Mouse (Mus musculus): ENCODE data around the gene Atp1b2. TPM values are rescaled to one million over a fixed set of nuclear protein-coding genes. Genes with fewer than 3 reads are reported as not detected.

Gene Atp1b2
- total and polyA plus RNA-seq, 3 experiments = 13.4 to 136 TPM; not detected in 1

GRCm38 (mm10) chr11:69582230-69582805, 23.4 kb downstream of the Atp1b2 start:
- Histone ChIP-seq H3K79me2 (ENCODE audit: control insufficient read depth, insufficient read depth, low read length, poor library complexity) (peaks cover 66% of the 10 kb centered on the region), H3K4me3 (ENCODE audit: control insufficient read depth in 1 of 2, insufficient read depth in 1 of 2, low read depth in 2 of 2, low read length in 2 of 2) (peak overlapping the region; percentile 82 to 91), H3K27ac (ENCODE audit: control insufficient read depth, low read depth, low read length) (peak overlapping the region; percentile 12; the same call in 1 of the 2 replicates), H3K36me3 (ENCODE audit: control insufficient read depth in 1 of 2, insufficient read depth in 2 of 2, low read length in 2 of 2) (peaks cover 7 to 46% of the 10 kb centered on the region in 2 experiments; a peak in 3 of 4 replicates), H3K4me1 (ENCODE audit: control insufficient read depth in 1 of 2, insufficient read depth in 2 of 2, low read length in 2 of 2) (peaks cover 12 to 46% of the 10 kb centered on the region in 2 experiments), H3K9me3 (replicated peaks; ENCODE audit: insufficient read depth, low read length) (no peaks in the 10 kb centered on the region), H3K9ac (ENCODE audit: control insufficient read depth, low read depth, low read length, poor library complexity, severe bottlenecking) (peak overlapping the region; percentile 94), H3K27me3 (ENCODE audit: control insufficient read depth in 1 of 2, insufficient read depth in 2 of 2, low read length in 2 of 2) (no peaks in the 10 kb centered on the region)
- TF ChIP-seq SIN3A (IDR thresholded peaks at IDR 0.05; ENCODE audit: low read length) = no peak
- TF ChIP-seq ZNF384 (IDR thresholded peaks at IDR 0.05; ENCODE audit: low read depth, low read length) = peak; percentile 21; the same call in 1 of the 2 replicates
- TF ChIP-seq TAL1 (IDR thresholded peaks at IDR 0.05; ENCODE audit: low read length) = no peak
- no peak for TF ChIP-seq POLR2AphosphoS2 (IDR thresholded peaks at IDR 0.05; ENCODE audit: low read length)
- TF ChIP-seq MAX (IDR thresholded peaks at IDR 0.05; ENCODE audit: low read length) = no peak
- no peak for TF ChIP-seq RAD21 (IDR thresholded peaks at IDR 0.05; ENCODE audit: low read depth, low read length)
- peak; percentile 25 for DNase-seq (ENCODE audit: low read depth, low spot score)

DNA sequence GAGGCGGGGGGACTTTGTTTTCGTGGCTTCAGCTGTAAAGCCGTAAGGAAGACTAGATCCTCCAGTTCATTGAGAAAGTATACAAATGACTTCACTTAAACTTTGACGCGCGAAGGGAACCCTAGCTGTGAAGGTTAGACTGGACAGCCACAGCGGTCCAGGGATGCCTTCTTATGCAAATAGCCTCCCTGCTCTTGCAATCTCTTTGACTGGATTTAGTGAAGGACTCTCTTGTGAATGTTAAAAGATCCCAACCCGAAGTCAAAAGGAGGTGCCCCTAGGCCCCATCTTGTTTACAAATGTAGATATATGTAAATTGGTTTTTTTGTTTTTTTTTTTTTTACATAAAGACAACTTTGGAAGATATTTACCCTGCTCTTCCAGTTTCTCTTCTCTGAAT, 23.9 kb downstream of the Atp1b2 start:
- peaks cover 12 to 51% of the 10 kb centered on the region in 2 experiments for H3K4me1 ChIP-seq (ENCODE audit: control insufficient read depth in 1 of 2, insufficient read depth in 2 of 2, low read length in 2 of 2)
- DNase-seq (ENCODE audit: low read depth, low spot score) = no peak
- peaks cover 5 to 47% of the 10 kb centered on the region in 2 experiments; a peak in 2 of 4 replicates for H3K36me3 ChIP-seq (ENCODE audit: control insufficient read depth in 1 of 2, insufficient read depth in 2 of 2, low read length in 2 of 2)
- peak overlapping the region; percentile 94 for H3K9ac ChIP-seq (ENCODE audit: control insufficient read depth, low read depth, low read length, poor library complexity, severe bottlenecking)
- peak overlapping the region; percentile 82 to 91 for H3K4me3 ChIP-seq (ENCODE audit: control insufficient read depth in 1 of 2, insufficient read depth in 1 of 2, low read depth in 2 of 2, low read length in 2 of 2)
- no peaks in the 10 kb centered on the region for H3K27me3 ChIP-seq (ENCODE audit: control insufficient read depth in 1 of 2, insufficient read depth in 2 of 2, low read length in 2 of 2)
- TF ChIP-seq JUND (IDR thresholded peaks at IDR 0.05; ENCODE audit: low read depth, low read length) = no peak
- H3K79me2 ChIP-seq (ENCODE audit: control insufficient read depth, insufficient read depth, low read length, poor library complexity) = peaks cover 71% of the 10 kb centered on the region
- H3K27ac ChIP-seq (ENCODE audit: control insufficient read depth, low read depth, low read length) = peak overlapping the region; percentile 94
- no peaks in the 10 kb centered on the region for H3K9me3 ChIP-seq (replicated peaks; ENCODE audit: insufficient read depth, low read length)

DNA sequence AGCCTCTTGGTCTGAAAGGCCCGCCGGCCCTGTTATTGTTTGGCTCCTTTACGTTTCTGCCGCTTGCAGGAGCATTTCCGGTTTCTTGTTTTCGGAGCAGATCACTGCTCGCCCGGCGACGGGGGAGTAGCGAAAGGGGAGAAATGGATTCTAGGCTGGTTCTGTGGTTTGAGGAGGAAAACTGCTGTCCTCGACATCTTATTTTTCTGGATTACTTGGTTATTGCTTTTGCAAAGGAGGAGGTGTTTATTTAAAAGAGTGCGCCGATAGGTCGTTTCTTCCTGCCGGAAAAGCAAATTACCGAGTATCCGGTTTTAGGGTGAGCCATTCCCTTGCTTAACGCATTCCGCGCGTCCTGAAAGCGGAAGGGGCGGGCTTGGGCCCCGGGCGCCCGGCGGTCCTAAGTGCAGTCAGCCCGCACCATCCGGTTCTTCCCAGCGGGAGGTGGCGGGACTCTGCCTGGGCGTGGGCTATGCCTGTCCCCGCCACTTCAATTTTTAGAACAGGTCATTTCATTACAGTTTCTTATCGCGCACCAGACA, 24.5 kb downstream of the Atp1b2 start:
- Histone ChIP-seq H3K36me3 (ENCODE audit: control insufficient read depth in 1 of 2, insufficient read depth in 2 of 2, low read length in 2 of 2) (peaks cover 0 to 41% of the 10 kb centered on the region in 2 experiments; a peak in 2 of 4 replicates), H3K79me2 (ENCODE audit: control insufficient read depth, insufficient read depth, low read length, poor library complexity) (peaks cover 72% of the 10 kb centered on the region), H3K9ac (ENCODE audit: control insufficient read depth, low read depth, low read length, poor library complexity, severe bottlenecking) (peak overlapping the region; percentile 94), H3K27me3 (ENCODE audit: control insufficient read depth in 1 of 2, insufficient read depth in 2 of 2, low read length in 2 of 2) (no peaks in the 10 kb centered on the region), H3K4me1 (ENCODE audit: control insufficient read depth in 1 of 2, insufficient read depth in 2 of 2, low read length in 2 of 2) (peaks cover 9 to 46% of the 10 kb centered on the region in 2 experiments), H3K4me3 (ENCODE audit: control insufficient read depth in 1 of 2, insufficient read depth in 1 of 2, low read depth in 2 of 2, low read length in 2 of 2) (peak overlapping the region; percentile 82 to 91), H3K27ac (ENCODE audit: control insufficient read depth, low read depth, low read length) (peak overlapping the region; percentile 94), H3K9me3 (replicated peaks; ENCODE audit: insufficient read depth, low read length) (no peaks in the 10 kb centered on the region)
- peak; percentile 99 for DNase-seq (ENCODE audit: low read depth, low spot score)
- no peak; a peak in 1 of 4 replicates for TF ChIP-seq EP300 (IDR thresholded peaks at IDR 0.05; ENCODE audit: low read depth in 1 of 2, low read length in 2 of 2)
- peak; percentile 79; the same call in 1 of the 2 replicates for TF ChIP-seq E2F4 (IDR thresholded peaks at IDR 0.05; ENCODE audit: borderline replicate concordance, low read depth, low read length)
- peak; percentile 82 for TF ChIP-seq TBP (IDR thresholded peaks at IDR 0.05; ENCODE audit: low read depth, low read length)
- TF ChIP-seq NELFE (IDR thresholded peaks at IDR 0.05; ENCODE audit: low read depth, low read length) = peak; percentile 42; the same call in 1 of the 2 replicates
- TF ChIP-seq USF2 (IDR thresholded peaks at IDR 0.05; ENCODE audit: borderline replicate concordance in 1 of 2, insufficient read depth in 1 of 2, low read depth in 1 of 2, low read length in 2 of 2) = no peak
- peak; percentile 26; the same call in 1 of the 2 replicates for TF ChIP-seq TAL1 (IDR thresholded peaks at IDR 0.05; ENCODE audit: low read length)
- TF ChIP-seq GABPA (IDR thresholded peaks at IDR 0.05; ENCODE audit: low read depth, low read length) = no peak
- TF ChIP-seq TCF12 (IDR thresholded peaks at IDR 0.05; ENCODE audit: low read depth, low read length) = peak; percentile 52; the same call in 1 of the 2 replicates
- no peak for TF ChIP-seq MAFK (IDR thresholded peaks at IDR 0.05; ENCODE audit: borderline replicate concordance, low read depth, low read length)
- TF ChIP-seq BHLHE40 (IDR thresholded peaks at IDR 0.05; ENCODE audit: borderline replicate concordance, low read depth, low read length) = no peak
- peak; percentile 43; the same call in 1 of the 2 replicates for TF ChIP-seq GATA1 (IDR thresholded peaks at IDR 0.05; ENCODE audit: low read depth, low read length)
- peak; percentile 94 for TF ChIP-seq SIN3A (IDR thresholded peaks at IDR 0.05; ENCODE audit: low read length)
- TF ChIP-seq RAD21 (IDR thresholded peaks at IDR 0.05; ENCODE audit: low read depth, low read length) = no peak
- TF ChIP-seq POLR2AphosphoS5 (IDR thresholded peaks at IDR 0.05; ENCODE audit: borderline replicate concordance, low read depth, low read length) = no peak; the same call in 1 of the 2 replicates
- peak; percentile 58; the same call in 1 of the 2 replicates for TF ChIP-seq ZMIZ1 (IDR thresholded peaks at IDR 0.05; ENCODE audit: low read depth, low read length)
- TF ChIP-seq CHD1 (IDR thresholded peaks at IDR 0.05; ENCODE audit: low read depth, low read length) = peak; percentile 99
- TF ChIP-seq POLR2AphosphoS2 (IDR thresholded peaks at IDR 0.05; ENCODE audit: low read length) = no peak; the same call in 1 of the 2 replicates
- TF ChIP-seq MAX (IDR thresholded peaks at IDR 0.05; ENCODE audit: low read length) = peak; percentile 39; the same call in 1 of the 2 replicates
- TF ChIP-seq USF1 (IDR thresholded peaks at IDR 0.05; ENCODE audit: low read depth, low read length) = no peak
- TF ChIP-seq SMC3 (IDR thresholded peaks at IDR 0.05; ENCODE audit: low read depth, low read length) = no peak
